Mouse (Mus musculus) ES-Bruce4 (cell line): ENCODE results near the gene Cd8b1.

Source experiments
- CTCF ChIP-seq: IDR thresholded peaks from one replicate; pipeline ENCODE4 v1.8.1; 2011; ENCODE audit warnings: low read depth, low read length
- EP300 ChIP-seq: IDR thresholded peaks from 2 replicates; pipeline ENCODE4 v1.6.1; 2011; ENCODE audit warnings: low read depth, low read length; ENCODE audit not compliant: insufficient read depth
- POLR2A ChIP-seq: IDR thresholded peaks from one replicate; pipeline ENCODE4 v1.8.1; 2011; ENCODE audit warnings: low read length; ENCODE audit not compliant: insufficient read depth

DNA sequence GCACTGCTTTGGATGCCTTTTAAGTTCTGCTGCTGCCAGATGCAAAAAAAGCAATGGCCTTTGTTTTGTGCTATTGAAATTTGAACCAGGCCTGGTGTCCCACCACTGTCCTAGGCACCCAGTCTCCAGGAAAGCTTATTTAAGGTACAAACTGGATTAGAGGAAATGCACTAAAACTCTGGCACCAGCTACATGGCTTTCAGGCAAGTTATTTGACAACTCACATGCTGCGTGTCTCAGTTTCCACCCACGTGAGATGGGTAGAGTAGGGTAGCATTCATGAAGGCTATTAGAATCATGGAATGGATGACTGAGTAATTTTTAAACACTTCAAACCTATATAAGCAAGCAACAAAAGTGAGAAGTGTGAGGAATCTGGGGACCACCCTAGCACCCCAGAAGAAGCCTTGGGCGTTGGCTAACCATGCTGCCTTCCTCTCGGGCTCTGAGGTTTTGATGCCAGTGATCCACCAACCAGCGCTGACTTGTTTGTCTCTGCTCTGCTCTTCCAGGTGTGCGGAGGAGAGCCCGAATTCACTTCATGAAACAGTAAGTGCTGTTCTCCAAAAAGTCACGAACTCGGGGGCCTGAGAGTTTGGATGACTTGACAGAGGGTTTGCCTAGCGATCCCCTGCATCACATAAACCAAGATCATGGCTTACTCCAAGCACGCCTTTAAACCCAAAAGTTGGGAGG is 11.1 kb downstream of the Cd8b1 start:
- TF ChIP-seq EP300 (no peak), POLR2A (no peak), CTCF (no peak)
